Mouse (Mus musculus) bone marrow, adult 2 months (tissue): ENCODE results near the gene Fbxo31. TPM values are rescaled to one million over a fixed set of nuclear protein-coding genes. Genes with fewer than 3 reads are reported as not detected.

Source experiments
- H3K27ac ChIP-seq: fragments of 200-500 bp; 2 replicates; pipeline ENCODE4 v1.5.1; 2012; ENCODE audit warnings: low read depth, mild to moderate bottlenecking, control low read depth, inconsistent platforms, low read length; ENCODE audit not compliant: control insufficient read depth, poor library complexity, insufficient read depth
- H3K4me1 ChIP-seq: fragments of 200-500 bp; 2 replicates; pipeline ENCODE4 v1.6.1; 2011; ENCODE audit warnings: low read length; ENCODE audit not compliant: control insufficient read depth, insufficient read depth
- H3K4me3 ChIP-seq: fragments of 200-500 bp; replicated peaks from 2 replicates; pipeline ENCODE3; 2011; ENCODE audit warnings: mild to moderate bottlenecking, low read depth, low read length, control low read depth; ENCODE audit not compliant: control insufficient read depth
- CTCF ChIP-seq: fragments of 200-500 bp; IDR thresholded peaks from 2 replicates; pipeline ENCODE4 v1.5.1; 2011; ENCODE audit warnings: low read length, control low read depth; ENCODE audit not compliant: control insufficient read depth, insufficient read depth
- POLR2A ChIP-seq: fragments of 200-500 bp; IDR thresholded peaks from 2 replicates; pipeline ENCODE4 v1.6.1; 2011; ENCODE audit warnings: low read depth, mild to moderate bottlenecking, control low read depth, low read length, borderline replicate concordance; ENCODE audit not compliant: control insufficient read depth
- WGBS: fragments of 180-500 bp; shearing (Covaris S2); methylation state at CpG from one replicate; pipeline ENCODE4 v1.1.7; 2018; 5-methylcytosine and 5-hydroxymethylcytosine counted together
- polyA plus RNA-seq: library from polyadenylated mRNA; stranded (reverse); fragments of >200 nt; gene quantifications from 2 replicates; pipeline ENCODE4 v1.2.4, GENCODE M21; 2011; ENCODE audit warnings: low replicate concordance; ENCODE audit not compliant: missing spikeins, insufficient read depth, insufficient read length

The Fbxo31 gene
- polyA plus RNA-seq, 1 experiment = 19.4 TPM

DNA sequence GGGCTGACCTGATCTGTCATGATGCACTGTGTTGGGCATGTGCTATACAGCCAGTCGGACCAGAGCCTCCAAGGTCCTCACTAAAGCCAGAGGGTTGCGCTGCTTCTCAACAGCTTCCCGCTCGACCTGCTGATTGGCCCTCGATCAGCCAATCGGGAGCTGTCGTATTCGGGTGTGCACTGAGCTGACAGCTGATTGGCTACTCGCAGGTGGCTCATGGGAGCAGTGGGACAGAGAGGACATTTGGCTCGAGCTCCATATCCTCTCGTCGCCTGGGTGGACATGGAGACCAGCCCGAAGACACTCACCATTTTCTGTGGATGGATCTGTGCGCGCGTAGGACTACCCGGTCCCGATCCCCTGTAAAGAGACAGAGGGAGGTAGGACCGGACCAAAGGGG lies 36.7 kb downstream of the Fbxo31 start:
- H3K27ac ChIP-seq = no peak overlapping the region
- no peaks in the 10 kb centered on the region for H3K4me1 ChIP-seq
- no peak overlapping the region for H3K4me3 ChIP-seq
- WGBS = 75% methylated on average over 19 of the region's 19 CpGs
- TF ChIP-seq CTCF = no peak
- TF ChIP-seq POLR2A = no peak

DNA sequence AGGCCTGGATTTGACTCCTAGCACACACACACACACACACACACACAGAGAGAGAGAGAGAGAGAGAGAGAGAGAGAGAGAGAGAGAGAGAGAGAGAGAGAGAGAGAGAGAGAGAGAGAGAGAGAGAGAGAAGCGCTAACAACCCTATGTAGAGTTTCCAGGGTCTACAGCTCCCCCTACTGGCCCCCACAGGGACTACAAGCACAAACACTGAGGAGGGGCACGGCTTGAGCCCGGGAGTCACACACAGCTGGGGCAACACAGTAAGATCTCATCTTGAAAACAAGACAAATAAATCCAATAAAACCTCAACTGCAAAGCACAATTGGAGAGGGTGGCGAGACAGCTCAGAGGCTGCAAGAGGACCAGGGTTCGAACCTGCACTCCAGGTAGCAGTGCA lies 46.2 kb downstream of the Fbxo31 start:
- 49% methylated on average over 5 of the region's 5 CpGs for WGBS
- TF ChIP-seq POLR2A = no peak
- peak; percentile 55 for TF ChIP-seq CTCF
- no peaks in the 10 kb centered on the region; the same call in 1 of the 2 replicates for H3K4me1 ChIP-seq
- no peak overlapping the region for H3K27ac ChIP-seq
- H3K4me3 ChIP-seq = no peak overlapping the region

DNA sequence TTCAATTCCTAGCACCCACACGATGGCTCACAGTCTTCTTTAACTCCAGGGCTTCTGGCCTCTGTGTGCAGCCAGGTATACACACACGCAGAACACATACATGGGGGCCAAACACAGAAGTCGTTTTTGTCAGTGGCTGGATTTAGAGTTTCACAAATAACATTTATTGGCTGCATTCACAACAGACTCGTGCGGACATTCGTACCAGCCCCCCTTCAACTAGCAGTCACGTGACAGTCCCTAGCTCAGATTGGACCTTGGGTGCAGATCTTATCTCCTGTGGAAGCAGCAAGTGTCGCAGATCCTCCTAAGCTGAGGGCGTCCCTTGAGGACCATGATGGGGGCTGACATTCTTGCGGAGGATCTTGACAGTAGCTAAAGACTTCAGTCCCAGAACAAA lies 48.0 kb downstream of the Fbxo31 start:
- H3K27ac ChIP-seq = no peak overlapping the region
- H3K4me3 ChIP-seq = no peak overlapping the region
- no peaks in the 10 kb centered on the region; the same call in none of the 2 replicates for H3K4me1 ChIP-seq
- TF ChIP-seq POLR2A = no peak
- 73% methylated on average over 10 of the region's 10 CpGs for WGBS

DNA sequence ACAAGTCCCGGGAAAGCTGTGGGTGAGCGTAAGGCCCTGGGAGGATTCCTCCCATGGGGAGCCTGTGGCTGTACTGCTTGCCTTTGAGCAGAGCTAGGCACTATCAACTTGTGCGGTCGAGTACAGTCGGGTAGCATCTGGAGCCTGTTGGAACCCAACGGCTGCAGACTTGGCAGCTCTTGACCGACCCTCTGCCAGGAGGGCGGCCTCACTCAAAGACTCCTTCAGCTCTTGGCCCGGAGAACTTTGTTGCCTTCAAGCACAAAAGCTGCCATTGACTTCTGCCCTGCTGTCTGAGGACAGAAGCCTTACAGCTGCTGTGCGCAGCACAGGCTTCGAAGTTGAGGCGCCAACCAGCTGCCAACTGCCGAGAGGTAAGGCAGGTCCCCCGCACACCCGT lies 49.8 kb downstream of the Fbxo31 start:
- 88% methylated on average over 15 of the region's 15 CpGs for WGBS
- Histone ChIP-seq H3K4me3 (no peak overlapping the region), H3K4me1 (no peaks in the 10 kb centered on the region; the same call in none of the 2 replicates), H3K27ac (no peak overlapping the region)
- TF ChIP-seq POLR2A (no peak), CTCF (no peak)

DNA sequence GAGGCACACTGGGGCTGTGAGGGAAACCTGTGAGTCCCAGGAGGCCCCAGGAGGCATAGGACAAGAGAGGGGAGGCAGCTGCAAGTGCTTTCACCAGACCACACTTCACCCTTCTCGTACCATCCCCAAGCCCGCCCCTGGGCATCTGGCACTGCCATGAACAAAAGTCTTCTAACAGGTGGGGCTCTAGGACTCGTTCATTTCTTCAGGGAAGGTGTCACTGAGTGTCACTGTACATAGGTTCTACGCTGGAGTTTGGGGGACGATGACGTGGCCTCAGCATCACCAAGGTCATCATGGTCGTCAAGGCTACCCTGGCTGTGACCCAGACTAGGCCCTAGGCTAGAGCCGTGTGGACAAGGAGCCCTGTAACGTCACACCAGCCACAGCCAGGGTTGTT lies 50.9 kb downstream of the Fbxo31 start:
- Histone ChIP-seq H3K27ac (no peak overlapping the region), H3K4me3 (no peak overlapping the region), H3K4me1 (no peaks in the 10 kb centered on the region; the same call in none of the 2 replicates)
- WGBS = 76% methylated on average over 9 of the region's 9 CpGs
- TF ChIP-seq CTCF (no peak), POLR2A (no peak)

DNA sequence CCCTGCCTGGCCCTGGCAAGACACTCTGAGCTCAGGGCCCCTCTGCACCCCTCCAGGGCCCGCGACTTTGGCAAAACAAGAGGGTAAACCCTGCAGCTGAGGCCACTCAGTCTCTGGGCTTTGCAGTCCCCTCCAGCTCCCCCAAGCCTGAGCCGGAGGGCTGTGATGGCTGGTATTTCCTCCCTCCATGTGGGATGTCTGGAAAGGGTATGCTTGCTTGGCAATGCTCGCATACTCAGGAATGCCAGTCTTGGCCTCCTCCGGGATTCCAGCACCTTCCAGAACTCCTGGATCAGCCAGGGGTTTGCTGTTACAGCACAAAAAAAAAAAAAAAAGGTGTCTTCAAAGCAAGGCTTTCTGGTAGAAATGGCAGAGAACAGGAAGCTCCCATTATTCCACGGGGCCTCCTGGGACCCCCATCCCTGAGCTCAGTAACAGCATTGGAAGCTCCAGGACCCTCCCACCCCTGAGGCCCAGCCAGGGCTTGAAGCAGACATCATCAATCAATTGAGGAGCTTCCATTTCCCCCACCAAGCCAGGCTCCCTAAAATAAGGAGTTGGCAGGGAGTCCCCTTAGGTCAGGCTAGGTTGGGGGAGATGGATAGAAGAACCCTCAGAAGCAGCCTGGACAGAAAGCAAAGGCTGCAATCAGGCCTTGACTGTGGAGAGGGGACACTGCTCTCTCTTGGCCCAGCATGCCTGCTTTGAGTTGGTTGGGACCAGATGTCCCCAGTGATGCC lies 51.6 kb downstream of the Fbxo31 start:
- WGBS = 71% methylated on average over 6 of the region's 6 CpGs
- H3K4me3 ChIP-seq = no peak overlapping the region

DNA sequence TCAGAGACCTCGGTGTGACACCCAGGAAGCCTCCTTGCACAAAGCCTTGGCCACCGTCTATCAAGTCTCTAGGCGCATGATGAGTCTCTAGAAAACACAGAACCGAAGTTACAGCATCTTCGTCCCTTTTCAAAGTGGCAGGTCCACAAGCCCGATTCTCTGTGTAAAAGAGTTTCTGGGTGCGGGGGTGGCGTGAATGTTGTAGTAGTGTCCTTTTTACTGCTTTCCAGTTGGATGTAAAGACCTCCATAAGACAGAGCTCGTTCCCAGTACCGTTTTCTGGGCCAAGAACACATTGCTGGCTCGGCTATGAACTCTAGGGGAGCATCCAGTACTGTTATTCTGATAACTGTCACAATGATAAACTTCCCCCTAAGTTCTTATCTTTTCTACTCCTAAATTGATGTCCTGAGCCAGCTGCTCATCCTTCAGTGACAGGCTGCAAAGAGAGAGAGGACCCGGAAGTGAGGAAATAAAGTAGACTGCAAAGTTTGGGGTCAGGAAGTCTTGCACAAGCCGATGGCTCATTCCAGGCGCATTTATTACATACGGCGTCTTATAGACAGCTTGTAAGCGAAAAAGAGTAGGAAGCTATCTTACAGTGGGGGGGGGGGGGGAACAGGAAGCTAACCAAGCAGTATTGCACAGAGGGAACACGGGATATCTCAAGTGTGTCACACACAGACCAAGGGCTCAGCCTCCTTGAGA lies 53.3 kb downstream of the Fbxo31 start:
- Histone ChIP-seq H3K4me1 (no peaks in the 10 kb centered on the region; the same call in none of the 2 replicates), H3K4me3 (no peak overlapping the region), H3K27ac (no peak overlapping the region)
- 44% methylated on average over 18 of the region's 18 CpGs for WGBS
- no peak for TF ChIP-seq POLR2A
- no peak for TF ChIP-seq CTCF

More for the DNA sequence above, 51.6 kb downstream of the Fbxo31 start:
- Histone ChIP-seq H3K4me1 (no peaks in the 10 kb centered on the region; the same call in none of the 2 replicates), H3K27ac (no peak overlapping the region)
- TF ChIP-seq POLR2A (no peak), CTCF (no peak)

DNA sequence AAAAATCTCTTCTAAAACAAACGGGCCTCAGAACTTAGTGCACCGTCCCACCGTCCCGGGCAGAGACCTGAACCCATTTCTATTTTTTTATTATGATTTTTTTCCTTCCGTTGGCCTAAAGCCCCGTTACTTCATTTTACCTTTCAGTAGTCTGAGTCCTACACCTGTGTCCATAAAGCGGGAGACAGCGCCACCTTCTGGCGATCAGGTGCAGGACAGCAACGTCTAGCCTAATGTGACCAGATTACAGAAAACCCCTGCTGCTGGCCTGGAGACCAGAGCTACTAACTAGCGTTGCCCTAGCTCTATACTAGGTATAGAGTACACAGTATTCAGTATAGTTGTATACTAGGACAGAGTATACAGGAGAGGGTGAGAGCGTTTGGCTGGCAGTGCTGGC lies 65.2 kb downstream of the Fbxo31 start:
- 6% methylated on average over 12 of the region's 12 CpGs for WGBS
- Histone ChIP-seq H3K4me1 (no peaks in the 10 kb centered on the region), H3K27ac (no peak overlapping the region), H3K4me3 (no peak overlapping the region)
- TF ChIP-seq POLR2A = no peak
- peak; percentile 91 for TF ChIP-seq CTCF

DNA sequence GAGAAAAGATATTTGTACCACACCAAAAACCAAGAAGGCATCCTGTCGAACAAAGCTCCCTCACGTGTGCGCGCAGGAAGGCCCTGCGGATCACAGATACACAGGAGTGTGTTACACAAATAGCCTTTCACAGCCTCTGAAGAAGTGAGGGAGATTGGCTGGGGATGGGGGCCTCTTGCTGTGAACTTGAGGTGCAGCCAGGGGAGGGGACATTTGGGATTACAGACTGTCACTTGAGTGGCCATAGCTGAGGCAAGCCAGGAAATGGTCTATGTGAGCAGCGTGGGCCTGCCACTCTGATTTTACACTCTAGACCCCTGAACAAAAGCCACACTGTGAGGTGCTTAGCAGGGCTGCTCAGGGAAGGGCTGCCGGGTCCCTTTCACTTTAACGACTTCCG lies 66.9 kb downstream of the Fbxo31 start:
- no peak overlapping the region for H3K27ac ChIP-seq
- no peaks in the 10 kb centered on the region for H3K4me1 ChIP-seq
- no peak for TF ChIP-seq CTCF
- TF ChIP-seq POLR2A = no peak
- no peak overlapping the region for H3K4me3 ChIP-seq
- WGBS = 53% methylated on average over 9 of the region's 9 CpGs

Other genes with a start within 250 kb of the Fbxo31 start
- gene 1700018B08Rik, start 34.5 kb downstream of the Fbxo31 start, polyA plus RNA-seq = not detected in 2 replicates
- 106 and 113 TPM in 2 replicates for gene Map1lc3b, start 11.6 kb upstream of the Fbxo31 start, polyA plus RNA-seq
- 2.9 and 4.9 TPM in 2 replicates for gene Zcchc14, start 74.1 kb upstream of the Fbxo31 start, polyA plus RNA-seq
- gene Jph3, start 150.8 kb upstream of the Fbxo31 start, polyA plus RNA-seq = 1.0 TPM in 1 of 2 replicates, not detected in the other